Mouse (Mus musculus) 3134 (cell line): ENCODE data around the gene Srd5a3.

Experiments
- DNase-seq: peaks from one replicate; pipeline ENCODE4 v3.0.0-alpha.2; 2011; ENCODE audit warnings: low spot score; ENCODE audit not compliant: insufficient read length; ENCODE audit errors: extremely low read depth

The Srd5a3 gene

DNA sequence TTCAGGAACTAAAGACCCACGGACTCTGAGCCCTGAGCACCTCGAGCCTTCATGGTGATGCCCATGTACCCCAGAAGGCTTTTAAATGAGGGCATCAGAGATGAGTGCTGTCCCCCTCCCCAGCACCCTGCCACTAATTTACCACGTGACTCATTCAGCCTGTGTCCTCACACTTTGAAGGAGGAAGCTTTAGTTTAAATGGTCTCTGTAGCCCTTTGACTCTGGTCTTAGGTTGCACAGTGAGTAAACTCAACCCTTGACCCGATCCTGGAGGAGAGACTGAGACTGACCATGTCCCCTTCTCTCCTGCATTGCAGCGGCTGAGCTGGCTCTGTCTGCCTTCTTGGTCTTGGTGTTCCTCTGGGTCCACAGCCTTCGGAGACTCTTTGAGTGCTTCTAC is 9.4 kb downstream of the Srd5a3 start:
- DNase-seq: no peak

DNA sequence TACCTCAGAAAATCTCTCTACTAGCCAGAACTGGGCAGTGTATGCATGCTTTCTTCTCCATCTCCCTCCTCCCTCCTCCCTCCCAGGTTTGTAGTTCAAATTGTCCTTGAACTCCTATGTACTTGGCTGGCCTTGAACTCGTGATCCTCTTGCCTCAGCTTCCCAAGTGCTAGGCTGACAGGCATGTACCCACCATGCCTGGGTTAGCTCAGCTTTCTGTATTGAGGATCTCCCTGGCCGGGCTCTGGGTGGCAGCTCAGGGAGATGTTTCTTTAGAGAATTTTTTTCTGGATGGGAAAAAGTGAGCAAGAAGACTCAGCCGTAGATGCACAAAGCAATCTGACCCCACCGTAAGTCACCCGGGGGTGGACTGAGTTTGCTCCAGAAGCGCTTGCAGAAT is 12.9 kb downstream of the Srd5a3 start:
- no peak for DNase-seq

DNA sequence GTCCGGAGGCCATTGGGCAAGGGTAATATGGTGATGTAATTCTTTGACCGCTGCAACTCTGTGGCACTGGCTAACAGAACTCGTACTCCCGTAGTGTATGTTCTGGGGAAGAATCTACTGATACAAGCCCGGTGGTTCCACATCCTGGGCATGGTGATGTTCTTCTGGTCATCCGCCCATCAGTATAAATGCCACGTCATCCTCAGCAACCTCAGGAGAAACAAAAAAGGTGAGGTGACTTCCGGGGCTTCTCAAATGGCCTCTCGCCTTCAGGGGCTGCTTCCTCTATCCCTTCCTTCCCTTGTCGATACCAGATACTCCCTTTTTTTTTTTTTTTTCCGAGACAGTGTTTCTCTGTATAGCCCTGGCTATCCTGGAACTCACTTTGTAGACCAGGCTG is 13.4 kb downstream of the Srd5a3 start:
- DNase-seq: no peak

DNA sequence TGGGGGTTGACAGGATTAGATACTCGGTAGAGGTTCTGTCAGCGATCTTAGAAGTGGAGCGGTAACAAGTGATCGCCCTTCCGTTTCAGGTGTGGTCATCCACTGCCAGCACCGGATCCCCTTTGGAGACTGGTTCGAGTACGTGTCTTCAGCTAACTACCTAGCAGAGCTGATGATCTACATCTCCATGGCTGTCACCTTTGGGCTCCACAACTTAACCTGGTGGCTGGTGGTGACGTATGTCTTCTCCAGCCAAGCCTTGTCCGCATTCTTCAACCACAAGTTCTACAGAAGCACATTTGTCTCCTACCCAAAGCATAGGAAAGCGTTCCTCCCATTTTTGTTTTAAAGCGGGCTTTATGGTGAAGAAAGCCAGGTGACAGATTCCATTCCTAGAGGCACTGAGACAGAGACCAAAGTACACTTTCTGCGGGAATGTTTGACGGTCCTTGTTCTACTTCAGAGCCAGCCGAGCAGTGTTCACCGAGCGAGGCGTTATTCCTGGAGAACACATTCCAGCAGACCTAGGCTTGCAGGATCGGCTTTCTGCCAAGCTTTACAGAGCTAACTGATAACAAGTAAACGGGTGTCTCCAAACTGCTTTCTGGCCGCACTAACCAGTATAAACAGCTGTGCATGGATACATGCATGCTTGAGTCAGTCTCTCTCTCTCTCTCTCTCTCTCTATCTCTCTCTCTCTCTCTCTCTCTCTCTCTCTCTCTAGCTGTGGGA is 14.5 kb downstream of the Srd5a3 start:
- no peak for DNase-seq

DNA sequence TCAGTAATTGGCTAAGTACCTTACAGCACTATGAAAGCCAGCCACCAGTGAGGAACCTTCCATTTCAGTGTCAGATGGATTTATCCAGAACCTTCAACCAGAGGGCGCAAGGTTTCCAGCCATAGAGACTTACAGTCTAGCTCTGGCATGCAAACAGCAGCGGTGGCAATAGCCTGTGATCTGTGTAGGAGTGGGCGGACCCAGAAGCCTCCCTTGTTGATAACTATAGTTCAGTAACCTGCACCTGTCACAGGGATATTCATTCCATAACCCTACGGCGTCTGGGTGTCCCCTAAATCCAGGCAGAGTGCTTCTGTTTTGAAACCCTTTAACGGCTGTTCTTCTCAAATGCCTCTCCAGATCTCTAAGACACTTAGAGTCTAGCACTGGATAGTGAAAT is 19.5 kb downstream of the Srd5a3 start:
- no peak for DNase-seq

DNA sequence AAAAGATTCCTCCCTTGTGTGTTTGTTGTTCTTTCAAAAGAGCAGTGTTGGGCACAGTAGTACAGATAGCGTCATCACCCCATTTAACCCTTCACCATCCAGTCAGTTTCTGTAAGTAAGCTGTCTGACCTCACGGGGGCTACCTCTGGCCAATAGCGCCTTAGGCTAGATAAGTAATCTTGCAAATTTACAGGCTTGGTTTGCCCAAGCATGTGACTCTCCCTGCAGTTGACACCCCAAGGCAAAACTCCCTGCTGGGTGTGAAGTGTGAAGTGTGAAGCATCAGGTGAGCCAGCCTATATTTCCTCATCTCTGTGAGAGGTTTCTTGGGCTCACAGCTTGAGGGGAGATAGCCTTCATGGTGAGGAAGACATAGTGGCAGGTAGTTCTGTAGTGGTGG is 20.0 kb downstream of the Srd5a3 start:
- DNase-seq: no peak

DNA sequence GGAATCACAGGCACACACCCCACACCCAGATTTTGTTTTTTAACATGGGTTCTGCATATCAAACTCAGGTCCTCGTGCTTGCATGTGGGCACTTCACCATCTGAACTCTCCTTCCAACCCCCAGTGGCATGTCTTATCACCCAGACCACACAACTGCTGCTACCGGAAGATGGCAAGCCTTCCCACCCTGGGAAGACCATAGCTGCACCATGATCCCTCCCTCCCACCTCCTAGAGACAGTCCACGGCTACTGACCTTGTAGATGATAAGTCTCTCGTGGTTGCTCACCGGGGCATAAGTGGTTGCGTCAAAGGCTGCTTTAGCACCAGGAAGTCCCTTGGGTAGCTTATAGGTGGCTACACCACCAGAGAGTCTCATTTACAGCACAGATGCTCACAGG is 21.4 kb downstream of the Srd5a3 start:
- no peak for DNase-seq

DNA sequence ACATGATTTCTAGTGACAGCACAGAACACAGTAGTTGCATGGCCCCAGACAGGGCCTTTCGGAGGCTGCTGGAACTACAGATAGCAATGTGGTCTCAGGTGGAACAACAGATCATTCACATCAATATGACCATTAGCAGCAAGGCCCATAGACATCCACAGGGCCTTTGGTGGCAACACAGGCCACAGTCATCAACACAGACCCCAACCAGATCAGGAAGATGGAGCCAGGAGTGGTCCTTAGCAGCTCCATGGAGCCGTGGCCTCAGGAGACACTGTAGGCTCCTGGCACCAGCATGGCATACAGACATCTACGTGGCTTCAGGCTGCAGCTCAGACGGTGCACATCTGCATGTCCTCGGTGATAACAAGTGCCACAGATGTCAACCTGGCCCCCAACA is 22.9 kb downstream of the Srd5a3 start:
- DNase-seq: no peak

DNA sequence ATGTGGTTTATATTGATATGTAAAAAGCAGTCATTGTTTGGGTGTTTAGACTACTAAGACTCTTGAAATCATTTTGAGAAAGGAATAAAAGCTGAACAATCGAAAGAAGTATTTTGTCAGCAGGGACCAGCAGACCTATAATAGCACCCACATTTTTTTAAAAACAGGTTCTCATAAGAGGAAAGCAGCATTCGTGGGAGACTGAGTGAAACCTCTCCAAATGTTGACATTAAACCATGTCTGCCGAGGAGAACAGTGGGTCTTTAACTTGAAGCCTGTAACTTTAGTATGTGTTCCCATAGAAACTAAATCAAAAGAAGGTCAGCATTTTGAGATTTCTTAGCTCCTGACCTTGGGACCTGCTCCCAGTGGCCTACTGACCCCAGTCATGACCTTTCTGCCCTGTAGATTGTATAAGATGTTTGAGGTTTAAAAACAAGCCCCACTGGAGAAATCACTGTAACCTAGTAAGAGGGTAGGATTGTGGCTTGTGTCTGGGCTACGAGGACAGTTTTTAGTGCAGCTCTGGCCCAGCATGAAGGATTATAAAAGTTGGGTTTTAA is 23.8 kb downstream of the Srd5a3 start:
- no peak for DNase-seq

DNA sequence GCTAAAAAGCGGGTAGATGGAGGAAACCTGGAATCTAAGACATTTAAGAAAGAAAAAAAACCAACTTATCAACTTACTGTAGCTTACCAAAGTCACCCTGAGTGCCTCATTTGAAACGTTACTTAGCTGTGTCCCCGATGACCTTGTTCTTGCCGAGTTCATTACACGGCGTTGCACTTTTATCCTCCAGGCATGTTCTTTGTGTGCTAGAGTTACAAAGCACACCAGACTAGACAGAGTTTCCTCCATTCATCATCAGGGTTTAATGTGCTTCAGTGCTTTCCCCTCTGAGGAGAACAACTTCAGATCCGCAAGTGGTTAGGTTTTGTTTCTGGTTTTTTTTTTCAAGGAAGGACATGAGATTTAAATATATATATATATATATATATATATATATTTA is 24.8 kb downstream of the Srd5a3 start:
- no peak for DNase-seq

DNA sequence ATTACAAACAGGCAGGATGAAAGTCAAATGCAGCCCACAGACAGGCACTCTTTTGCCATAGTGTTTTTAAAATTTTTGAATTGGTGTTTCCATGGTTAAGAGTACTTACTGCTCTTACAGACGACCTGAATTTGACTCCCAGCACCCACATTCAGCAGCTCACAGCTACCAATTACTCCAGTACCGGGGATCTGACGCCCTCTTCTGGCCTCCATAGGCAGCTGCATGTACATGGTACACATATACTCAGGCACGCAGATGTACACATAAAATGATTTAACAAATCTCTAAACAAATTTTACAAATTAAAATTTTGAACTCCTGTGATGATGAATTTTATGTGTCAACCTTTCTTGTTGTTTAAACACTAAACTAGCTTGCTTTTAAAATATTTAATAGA is 30.5 kb downstream of the Srd5a3 start:
- DNase-seq: no peak

DNA sequence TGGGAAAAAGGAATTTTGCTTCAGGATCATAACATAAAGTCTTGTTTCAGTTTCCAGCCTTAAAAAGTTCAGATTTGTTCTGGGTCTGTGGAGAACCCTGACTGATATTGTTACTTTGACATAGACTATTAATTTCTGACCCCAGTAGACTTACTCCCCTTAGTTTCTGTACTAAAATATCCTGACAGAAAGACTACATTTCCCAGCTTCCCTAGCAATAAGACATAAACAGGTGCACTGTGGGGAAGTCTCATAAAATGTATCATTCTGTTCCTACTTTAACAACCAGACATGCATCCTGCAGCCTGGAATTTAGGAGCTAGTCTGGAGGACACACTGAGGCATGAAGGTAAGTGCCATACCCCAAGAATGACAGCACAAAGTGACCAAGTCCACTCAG is 31.0 kb downstream of the Srd5a3 start:
- no peak for DNase-seq

DNA sequence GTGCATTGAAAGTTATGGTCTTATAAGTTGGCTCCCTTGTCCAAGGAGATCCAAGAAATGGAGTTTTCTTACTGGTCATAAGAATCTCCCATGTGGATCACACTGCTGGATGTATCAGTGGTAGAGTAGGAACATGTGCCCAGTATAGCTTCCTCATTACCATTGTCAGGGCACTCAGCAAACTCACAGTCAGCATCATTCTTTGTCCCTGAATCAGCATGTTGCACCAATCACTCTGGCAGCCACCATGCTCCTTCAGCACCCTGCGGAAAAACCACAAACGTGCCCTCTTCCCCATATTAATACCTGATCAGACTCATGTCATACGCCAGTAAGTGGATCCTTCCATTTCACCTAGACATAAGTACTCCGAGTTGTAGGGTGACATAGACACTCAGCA is 35.0 kb downstream of the Srd5a3 start:
- no peak for DNase-seq

DNA sequence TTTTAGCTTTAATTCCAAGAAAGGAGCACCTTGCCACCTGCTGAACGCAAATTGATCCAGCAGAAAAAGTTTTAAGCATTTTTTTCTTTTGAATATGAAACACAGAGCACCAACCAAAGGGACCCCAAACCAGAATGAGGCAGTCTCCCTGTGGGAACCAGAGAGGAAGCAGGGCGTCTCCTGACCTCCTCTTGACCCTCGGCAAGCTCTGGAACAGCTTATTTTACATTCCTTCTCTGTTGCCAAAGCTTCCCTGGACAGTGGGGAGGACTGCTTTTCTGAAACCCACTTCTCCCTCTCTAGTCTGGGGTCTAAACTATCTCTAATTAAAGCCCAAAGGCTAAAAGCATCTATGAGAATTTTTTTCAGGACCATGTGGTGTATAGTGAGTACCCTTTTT is 36.3 kb downstream of the Srd5a3 start:
- no peak for DNase-seq

DNA sequence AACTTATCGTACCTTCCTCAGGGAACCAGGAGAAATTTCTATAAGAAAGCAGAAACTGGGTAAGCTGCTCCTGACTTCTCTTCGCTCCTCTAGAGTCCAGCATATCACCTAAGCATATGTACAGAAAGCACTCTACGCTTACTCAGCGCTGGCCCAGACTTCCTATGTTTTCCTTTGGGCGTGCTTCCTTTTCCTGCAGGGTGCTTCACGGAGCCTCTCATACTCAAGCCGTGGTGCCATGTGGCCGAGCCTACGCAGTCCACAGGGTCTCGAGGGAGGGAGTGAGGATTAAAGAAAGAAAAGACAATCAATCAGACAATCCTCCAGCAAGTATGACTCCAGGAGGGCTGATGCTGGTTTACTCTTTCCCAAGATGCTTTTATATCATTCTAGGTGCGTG is 36.8 kb downstream of the Srd5a3 start:
- no peak for DNase-seq

DNA sequence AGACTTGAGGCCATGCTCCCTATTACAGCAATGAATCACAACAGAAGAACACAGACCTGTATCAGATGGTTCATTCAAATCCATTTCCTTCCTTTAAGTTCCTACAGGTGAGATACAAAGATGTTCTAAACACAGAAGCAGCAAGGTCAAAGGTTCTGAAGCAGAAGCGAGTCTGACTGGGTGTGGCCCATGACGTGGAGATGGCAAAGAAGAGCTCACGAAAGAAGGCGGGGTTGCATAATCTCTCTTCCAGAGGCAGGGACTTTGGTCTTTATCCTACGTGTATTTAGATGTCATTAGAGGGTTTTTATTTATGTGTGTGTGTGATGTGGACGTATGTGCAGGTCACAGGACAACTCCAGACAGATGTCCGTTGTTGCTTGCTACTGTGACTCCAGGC is 37.6 kb downstream of the Srd5a3 start:
- DNase-seq: no peak

DNA sequence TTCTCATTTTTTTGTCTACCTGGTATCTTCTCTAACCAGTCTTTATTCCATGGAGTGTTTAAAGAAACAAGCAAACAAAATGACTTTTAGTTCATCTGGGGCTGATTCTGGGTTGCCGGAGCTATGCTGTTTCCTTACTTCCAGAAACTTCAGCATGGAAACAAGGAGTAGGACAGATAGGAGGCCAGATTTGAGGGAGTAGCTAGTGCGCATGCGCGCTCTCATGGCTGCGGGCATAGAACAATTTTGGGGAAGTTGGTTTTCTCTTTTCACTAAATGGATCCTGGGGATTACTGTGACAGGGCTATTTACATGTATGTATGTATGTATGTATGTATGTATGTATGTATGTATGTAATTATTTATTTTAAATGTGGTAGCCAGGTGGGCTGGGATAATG is 39.1 kb downstream of the Srd5a3 start:
- no peak for DNase-seq

DNA sequence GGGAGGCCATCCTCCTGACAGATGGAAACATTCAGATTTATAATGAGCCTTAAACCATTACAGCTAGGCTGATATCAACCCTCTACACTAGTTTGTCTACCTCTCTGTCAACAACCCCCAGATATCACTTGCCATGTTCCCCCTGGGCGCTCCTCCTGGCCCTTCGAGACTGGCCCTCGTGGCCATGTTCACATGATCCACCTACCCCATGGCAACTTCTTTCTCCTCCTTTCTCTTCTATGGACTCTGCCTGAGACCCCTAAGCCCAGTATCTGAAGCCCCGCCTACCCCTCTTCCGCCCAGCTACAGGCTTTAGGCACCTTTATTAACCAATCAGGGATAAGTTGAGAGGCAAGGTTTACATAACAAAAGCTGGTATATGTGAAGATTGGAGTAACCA is 39.7 kb downstream of the Srd5a3 start:
- no peak for DNase-seq

DNA sequence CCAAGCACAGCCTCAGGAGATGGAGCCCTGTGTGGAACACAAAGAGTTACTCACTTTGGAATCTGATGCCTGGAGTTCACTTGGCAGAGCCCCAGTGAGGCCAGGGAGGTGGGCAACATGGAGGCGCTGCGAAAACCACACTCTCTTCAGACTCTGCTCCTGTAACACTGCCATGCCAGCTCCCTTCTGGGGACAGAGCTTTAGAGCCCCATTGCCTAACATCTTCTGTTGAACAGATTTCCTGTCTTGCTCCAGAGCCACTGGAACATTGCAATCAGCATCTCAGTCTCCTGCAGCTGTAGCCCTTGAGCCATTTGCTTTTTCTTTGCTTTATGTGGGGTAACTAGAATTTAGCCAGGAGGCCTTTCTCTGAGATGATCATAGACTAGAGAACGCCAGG is 42.3 kb downstream of the Srd5a3 start:
- no peak for DNase-seq

DNA sequence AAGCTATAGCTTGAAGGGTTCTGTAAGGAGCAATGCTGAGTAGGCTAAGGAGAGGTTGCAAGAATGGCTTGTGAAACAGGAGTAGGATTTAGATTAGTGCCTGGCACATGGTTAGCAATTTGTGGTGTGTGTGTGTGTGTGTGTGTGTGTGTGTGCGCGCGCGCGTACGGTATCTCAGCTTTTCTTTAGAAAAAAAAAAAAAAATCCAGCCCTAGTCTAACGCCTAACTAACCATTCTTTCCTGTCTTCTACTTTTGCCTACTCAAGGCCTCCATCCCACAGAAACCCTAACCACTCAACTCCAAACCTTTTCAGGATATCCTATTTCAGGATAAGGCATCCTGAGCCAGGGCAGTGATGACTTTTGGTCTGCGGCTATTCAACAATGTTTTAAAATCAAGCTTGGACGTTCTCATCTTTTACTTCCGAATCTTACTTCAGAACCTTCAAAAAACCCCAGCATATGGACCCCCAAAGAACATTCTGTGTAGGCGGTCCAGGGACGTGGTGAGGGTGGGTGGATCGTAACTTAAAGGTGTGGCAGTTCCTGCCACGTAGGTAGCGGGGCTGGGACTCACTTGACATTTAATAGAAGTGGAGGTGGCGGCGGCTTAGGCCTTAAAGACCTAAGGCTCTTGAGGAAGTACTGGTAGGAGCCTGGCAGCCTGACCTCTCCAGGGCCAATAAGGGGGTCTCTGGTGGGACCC is 43.1 kb downstream of the Srd5a3 start:
- no peak for DNase-seq

DNA sequence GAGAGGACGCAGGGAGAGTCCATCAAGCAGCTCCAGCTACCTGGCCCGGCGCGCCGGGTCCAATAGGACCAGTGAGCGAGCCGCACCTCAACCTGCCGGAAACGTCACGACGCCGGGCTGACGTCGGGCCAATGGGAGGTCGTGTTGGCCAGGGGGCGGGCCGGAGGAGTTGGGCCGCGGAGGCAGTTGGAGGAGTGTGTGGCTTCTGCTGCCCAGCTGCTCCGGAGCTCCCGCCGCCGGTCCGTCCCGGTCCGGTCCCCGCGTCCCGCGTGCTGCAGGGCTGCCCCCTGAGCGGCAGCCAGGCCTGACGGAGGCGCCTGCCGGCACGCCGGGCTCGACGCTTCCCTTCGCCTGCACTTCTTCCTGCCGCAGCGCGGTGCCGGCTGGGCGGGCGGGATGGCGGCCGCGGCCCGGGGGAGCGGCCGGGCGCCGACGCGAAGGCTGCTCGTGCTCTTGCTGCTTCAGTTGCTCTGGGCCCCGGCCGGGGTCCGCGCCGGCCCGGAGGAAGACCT is 43.7 kb downstream of the Srd5a3 start, which contains the start of gene Tmem165:
TSS of gene Tmem165 (plus strand) at position 131 of the 512 bp plus-strand sequence.
- DNase-seq: peak; percentile 93
